ENCODE assay signal across 8 mouse cellular contexts in genomic region chr17:28015068-28015730, GRCm38 (mm10).
DNase-seq lines count a peak whose midpoint lies in the region; ATAC-seq and TF ChIP-seq lines count a peak whose summit lies in the region.

No protein-coding gene starts in this region.

- peak; percentile 41 for TF ChIP-seq CTCF in liver, postnatal 0 days (IDR thresholded peaks at IDR 0.05; ENCODE audit: low read depth)

- TF ChIP-seq EP300 in liver, postnatal 0 days (IDR thresholded peaks at IDR 0.05; ENCODE audit: low read depth), result peak; percentile 78

- H3K4me3 ChIP-seq in embryonic facial prominence, embryonic 11.5 days (ENCODE audit: low read depth, low read length), result no peak overlapping the region
- H3K4me3 ChIP-seq in hindbrain, embryonic 14.5 days (replicated peaks; ENCODE audit: low read length), result no peak overlapping the region
- H3K4me3 ChIP-seq in liver, postnatal 0 days (ENCODE audit: low read depth, low read length), result no peak overlapping the region
- no peak overlapping the region for H3K4me3 ChIP-seq in neural tube, embryonic 15.5 days (replicated peaks)

- no peaks in the 10 kb centered on the region for H3K9me3 ChIP-seq in embryonic facial prominence, embryonic 11.5 days (replicated peaks; ENCODE audit: control insufficient read depth, low read length)
- H3K9me3 ChIP-seq in hindbrain, embryonic 14.5 days (ENCODE audit: control insufficient read depth, low read length), result no peaks in the 10 kb centered on the region
- H3K9me3 ChIP-seq in liver, postnatal 0 days (ENCODE audit: low read length), result no peaks in the 10 kb centered on the region
- no peaks in the 10 kb centered on the region for H3K9me3 ChIP-seq in neural tube, embryonic 15.5 days (replicated peaks)

- no peaks in the 10 kb centered on the region for H3K27me3 ChIP-seq in embryonic facial prominence, embryonic 11.5 days (ENCODE audit: control insufficient read depth, insufficient read depth, low read length)
- H3K27me3 ChIP-seq in hindbrain, embryonic 14.5 days (ENCODE audit: control insufficient read depth, insufficient read depth, low read length), result no peaks in the 10 kb centered on the region
- H3K27me3 ChIP-seq in liver, postnatal 0 days (ENCODE audit: insufficient read depth, low read length), result no peaks in the 10 kb centered on the region
- H3K27me3 ChIP-seq in neural tube, embryonic 15.5 days (replicated peaks), result no peaks in the 10 kb centered on the region

- H3K36me3 ChIP-seq in embryonic facial prominence, embryonic 11.5 days (replicated peaks; ENCODE audit: control insufficient read depth, insufficient read depth, low read depth, low read length), result no peaks in the 10 kb centered on the region
- H3K36me3 ChIP-seq in hindbrain, embryonic 14.5 days (replicated peaks; ENCODE audit: control insufficient read depth, insufficient read depth), result 0 out of 2 replicates have a peak, but pooled peaks cover 6% of the 10 kb centered on the region
- H3K36me3 ChIP-seq in liver, postnatal 0 days (replicated peaks; ENCODE audit: insufficient read depth, low read length), result peaks cover 9% of the 10 kb centered on the region
- no peaks in the 10 kb centered on the region for H3K36me3 ChIP-seq in neural tube, embryonic 15.5 days

- H3K27ac ChIP-seq in embryonic facial prominence, embryonic 11.5 days (replicated peaks; ENCODE audit: low read depth, low read length), result 0 out of 2 replicates have a peak overlapping the region, but pooled peaks have one; percentile 54
- H3K27ac ChIP-seq in hindbrain, embryonic 14.5 days, result peak overlapping the region; percentile 45; the same call in 1 of the 2 replicates
- peak overlapping the region; percentile 83 for H3K27ac ChIP-seq in liver, postnatal 0 days (ENCODE audit: low read depth)
- H3K27ac ChIP-seq in neural tube, embryonic 15.5 days (replicated peaks), result peak overlapping the region; percentile 58

- 76% methylated on average over 17 of the region's 17 CpGs for WGBS in embryonic facial prominence, embryonic 11.5 days
- WGBS in hindbrain, embryonic 14.5 days, result 78% methylated on average over 17 of the region's 17 CpGs
- 22% methylated on average over 17 of the region's 17 CpGs for WGBS in liver, postnatal 0 days (ENCODE audit: insufficient replicate concordance)
- 75% methylated on average over 17 of the region's 17 CpGs for whole genome bisulfite sequencing in neural tube, embryonic 15.5 days

- no peak for ATAC-seq in embryonic facial prominence, embryonic 11.5 days (replicated peaks; ENCODE audit: insufficient number of reproducible peaks, low FRiP score, low TSS enrichment, low read depth)
- no peak for ATAC-seq in hindbrain, embryonic 14.5 days (ENCODE audit: low FRiP score)
- ATAC-seq in liver, postnatal 0 days, result peak; percentile 73
- no peak for ATAC-seq in neural tube, embryonic 15.5 days (ENCODE audit: low FRiP score)

- H3K4me1 ChIP-seq in embryonic facial prominence, embryonic 11.5 days (ENCODE audit: control insufficient read depth, insufficient read depth, low read length), result peaks cover 8% of the 10 kb centered on the region
- H3K4me1 ChIP-seq in hindbrain, embryonic 14.5 days (replicated peaks; ENCODE audit: control insufficient read depth, insufficient read depth, low read length), result peaks cover 47% of the 10 kb centered on the region
- H3K4me1 ChIP-seq in liver, postnatal 0 days (ENCODE audit: insufficient read depth), result peaks cover 74% of the 10 kb centered on the region
- H3K4me1 ChIP-seq in neural tube, embryonic 15.5 days, result peaks cover 55% of the 10 kb centered on the region

- no peak overlapping the region for H3K9ac ChIP-seq in embryonic facial prominence, embryonic 11.5 days (replicated peaks; ENCODE audit: low read length)
- no peak overlapping the region for H3K9ac ChIP-seq in hindbrain, embryonic 14.5 days
- no peak overlapping the region for H3K9ac ChIP-seq in liver, postnatal 0 days (replicated peaks)
- H3K9ac ChIP-seq in neural tube, embryonic 15.5 days (replicated peaks), result no peak overlapping the region

- DNase-seq in CD4-positive, CD25-positive, alpha-beta regulatory T cell, adult 2 months (ENCODE audit: low read depth, low spot score), result peak; percentile 69
- no peak for DNase-seq in embryonic facial prominence, embryonic 11.5 days (ENCODE audit: low spot score)
- no peak for DNase-seq in hindbrain, embryonic 14.5 days (ENCODE audit: low spot score)
- peak; percentile 67 for DNase-seq in liver, postnatal 0 days
- no peak for DNase-seq in right cerebral cortex, postnatal 10 days (ENCODE audit: low spot score in 2 of 2)
- DNase-seq in ovary, adult 18-20 months (ENCODE audit: low spot score), result no peak
- DNase-seq in gastrocnemius, postnatal 10 days, result no peak

- H3K4me2 ChIP-seq in embryonic facial prominence, embryonic 11.5 days (ENCODE audit: low read depth, low read length), result no peak overlapping the region
- no peak overlapping the region for H3K4me2 ChIP-seq in hindbrain, embryonic 14.5 days (replicated peaks)
- H3K4me2 ChIP-seq in liver, postnatal 0 days (ENCODE audit: low read depth, low read length), result peak overlapping the region; percentile 44
- no peak overlapping the region for H3K4me2 ChIP-seq in neural tube, embryonic 15.5 days

Comparison
In these comparisons a context has a peak if more than half of its experiments do, and no peak if none do; other contexts are left out.
1. DNase-seq: peak in CD4-positive, CD25-positive, alpha-beta regulatory T cell, adult 2 months (single experiment) and liver, postnatal 0 days (single experiment); none in embryonic facial prominence, embryonic 11.5 days (single experiment), hindbrain, embryonic 14.5 days (single experiment), right cerebral cortex, postnatal 10 days (0 of 2), ovary, adult 18-20 months (single experiment) and gastrocnemius, postnatal 10 days (single experiment).
2. Peak in every context shown above with its lines, with median percentiles within 50 percentile points of each other: H3K27ac ChIP-seq.